Mouse (Mus musculus): Measurements from ENCODE around the gene Tmem204. TPM values are rescaled to one million over a fixed set of nuclear protein-coding genes. Genes with fewer than 3 reads are reported as not detected.
A peak's percentile ranks its signal among the peaks of the same experiment; 100 is the strongest.

The Tmem204 gene
- total and polyA plus RNA-seq, 3 experiments, result 0.10 TPM; not detected in 2

- Histone ChIP-seq H3K79me2 (ENCODE audit: control insufficient read depth, insufficient read depth, low read length, poor library complexity) (no peaks in the 10 kb centered on the region), H3K36me3 (ENCODE audit: control insufficient read depth in 1 of 2, insufficient read depth in 2 of 2, low read length in 2 of 2) (no peaks in the 10 kb centered on the region), H3K4me1 (ENCODE audit: control insufficient read depth in 1 of 2, insufficient read depth in 2 of 2, low read length in 2 of 2) (no peaks in the 10 kb centered on the region), H3K4me3 (ENCODE audit: control insufficient read depth in 1 of 2, insufficient read depth in 1 of 2, low read depth in 2 of 2, low read length in 2 of 2) (no peak overlapping the region), H3K27ac (ENCODE audit: control insufficient read depth, low read depth, low read length) (no peak overlapping the region), H3K9me3 (replicated peaks; ENCODE audit: insufficient read depth, low read length) (no peaks in the 10 kb centered on the region), H3K27me3 (ENCODE audit: control insufficient read depth in 1 of 2, insufficient read depth in 2 of 2, low read length in 2 of 2) (no peaks in the 10 kb centered on the region), H3K9ac (ENCODE audit: control insufficient read depth, low read depth, low read length, poor library complexity, severe bottlenecking) (no peak overlapping the region)
- no peak for TF ChIP-seq POLR2AphosphoS5 (IDR thresholded peaks at IDR 0.05; ENCODE audit: borderline replicate concordance, low read depth, low read length)
- no peak for TF ChIP-seq ZC3H11A (IDR thresholded peaks at IDR 0.05; ENCODE audit: low read depth, low read length)
- TF ChIP-seq POLR2A (IDR thresholded peaks at IDR 0.05; ENCODE audit: control insufficient read depth in 1 of 2, insufficient read depth in 1 of 2, low read depth in 1 of 2, low read length in 2 of 2, poor library complexity in 1 of 2), result no peak
- no peak for TF ChIP-seq NELFE (IDR thresholded peaks at IDR 0.05; ENCODE audit: low read depth, low read length)
- no peak for TF ChIP-seq CHD2 (IDR thresholded peaks at IDR 0.05; ENCODE audit: low read length)
- no peak for TF ChIP-seq MAX (IDR thresholded peaks at IDR 0.05; ENCODE audit: low read length)
- TF ChIP-seq TBP (IDR thresholded peaks at IDR 0.05; ENCODE audit: low read depth, low read length), result no peak
- TF ChIP-seq KAT2A (conservative IDR thresholded peaks at IDR 0.05; ENCODE audit: low read depth, low read length), result no peak
- no peak for TF ChIP-seq USF1 (IDR thresholded peaks at IDR 0.05; ENCODE audit: low read depth, low read length)
- no peak for TF ChIP-seq BHLHE40 (IDR thresholded peaks at IDR 0.05; ENCODE audit: borderline replicate concordance, low read depth, low read length)
- TF ChIP-seq SIN3A (IDR thresholded peaks at IDR 0.05; ENCODE audit: low read length), result no peak
- TF ChIP-seq ZMIZ1 (IDR thresholded peaks at IDR 0.05; ENCODE audit: low read depth, low read length), result no peak
- no peak for TF ChIP-seq ZKSCAN1 (IDR thresholded peaks at IDR 0.05; ENCODE audit: low read depth, low read length)
- no peak for TF ChIP-seq GATA1 (IDR thresholded peaks at IDR 0.05; ENCODE audit: low read depth, low read length)
- TF ChIP-seq MEF2A (IDR thresholded peaks at IDR 0.05; ENCODE audit: extremely low read depth, insufficient replicate concordance, low read depth, low read length, poor library complexity, severe bottlenecking), result no peak
- TF ChIP-seq CHD1 (IDR thresholded peaks at IDR 0.05; ENCODE audit: low read depth, low read length), result no peak
- no peak for TF ChIP-seq RCOR1 (IDR thresholded peaks at IDR 0.05; ENCODE audit: low read depth, low read length)
- peak; percentile 3 for DNase-seq (ENCODE audit: low read depth, low spot score)
These were observed 26.4 kb downstream of the Tmem204 start for GRCm38 (mm10) chr17:25057041-25057440.

GRCm38 (mm10) chr17:25053274-25053673 lies 30.1 kb downstream of the Tmem204 start:
- no peak overlapping the region for H3K27ac ChIP-seq (ENCODE audit: control insufficient read depth, low read depth, low read length)
- no peaks in the 10 kb centered on the region for H3K36me3 ChIP-seq (ENCODE audit: control insufficient read depth in 1 of 2, insufficient read depth in 2 of 2, low read length in 2 of 2)
- H3K9ac ChIP-seq (ENCODE audit: control insufficient read depth, low read depth, low read length, poor library complexity, severe bottlenecking), result no peak overlapping the region
- no peaks in the 10 kb centered on the region for H3K27me3 ChIP-seq (ENCODE audit: control insufficient read depth in 1 of 2, insufficient read depth in 2 of 2, low read length in 2 of 2)
- TF ChIP-seq MXI1 (IDR thresholded peaks at IDR 0.05; ENCODE audit: low read depth, low read length) (no peak), CHD2 (IDR thresholded peaks at IDR 0.05; ENCODE audit: low read length) (no peak), POLR2AphosphoS5 (IDR thresholded peaks at IDR 0.05; ENCODE audit: borderline replicate concordance, low read depth, low read length) (no peak), GABPA (IDR thresholded peaks at IDR 0.05; ENCODE audit: low read depth, low read length) (no peak), EP300 (IDR thresholded peaks at IDR 0.05; ENCODE audit: low read depth in 1 of 2, low read length in 2 of 2) (no peak), RCOR1 (IDR thresholded peaks at IDR 0.05; ENCODE audit: low read depth, low read length) (no peak), CHD1 (IDR thresholded peaks at IDR 0.05; ENCODE audit: low read depth, low read length) (no peak)
- H3K79me2 ChIP-seq (ENCODE audit: control insufficient read depth, insufficient read depth, low read length, poor library complexity), result no peaks in the 10 kb centered on the region
- no peaks in the 10 kb centered on the region for H3K4me1 ChIP-seq (ENCODE audit: control insufficient read depth in 1 of 2, insufficient read depth in 2 of 2, low read length in 2 of 2)
- DNase-seq (ENCODE audit: low read depth, low spot score), result no peak
- H3K9me3 ChIP-seq (replicated peaks; ENCODE audit: insufficient read depth, low read length), result no peaks in the 10 kb centered on the region
- no peak overlapping the region for H3K4me3 ChIP-seq (ENCODE audit: control insufficient read depth in 1 of 2, insufficient read depth in 1 of 2, low read depth in 2 of 2, low read length in 2 of 2)
